Mouse (Mus musculus) bone marrow, adult 2 months (tissue): ENCODE data around the gene Dusp10.

Source experiments
- CTCF ChIP-seq: fragments of 200-500 bp; IDR thresholded peaks from 2 replicates; pipeline ENCODE4 v1.5.1; 2011; ENCODE audit warnings: low read length, control low read depth; ENCODE audit not compliant: control insufficient read depth, insufficient read depth
- POLR2A ChIP-seq: fragments of 200-500 bp; IDR thresholded peaks from 2 replicates; pipeline ENCODE4 v1.6.1; 2011; ENCODE audit warnings: low read depth, mild to moderate bottlenecking, control low read depth, low read length, borderline replicate concordance; ENCODE audit not compliant: control insufficient read depth

DNA sequence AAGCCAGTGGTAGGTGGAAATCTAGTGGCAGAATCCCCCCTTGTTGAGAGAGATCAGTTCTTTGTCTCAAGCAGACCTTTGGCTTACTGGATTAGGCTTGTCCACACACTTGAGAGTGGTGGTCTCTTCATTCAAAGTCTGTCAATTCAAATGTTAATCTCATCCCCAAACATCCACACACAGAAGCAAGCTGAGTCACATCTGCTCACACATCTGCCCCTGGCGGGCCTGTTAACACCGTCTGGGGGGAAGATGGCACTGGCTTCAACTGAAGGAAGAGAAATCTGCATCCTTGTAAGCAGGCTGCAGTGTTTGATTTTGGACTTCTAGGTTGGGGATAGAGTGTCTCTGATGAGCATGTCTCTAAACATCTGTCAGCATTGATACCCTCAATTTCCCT, 10.9 kb downstream of the Dusp10 start:
- TF ChIP-seq CTCF (no peak), POLR2A (no peak)
